Mouse (Mus musculus): ENCODE data around the gene Olfr544. TPM values are rescaled to one million over a fixed set of nuclear protein-coding genes. Genes with fewer than 3 reads are reported as not detected.

Olfr544 gene
- polyA plus RNA-seq, 1 experiment, result 0.01 TPM

DNA sequence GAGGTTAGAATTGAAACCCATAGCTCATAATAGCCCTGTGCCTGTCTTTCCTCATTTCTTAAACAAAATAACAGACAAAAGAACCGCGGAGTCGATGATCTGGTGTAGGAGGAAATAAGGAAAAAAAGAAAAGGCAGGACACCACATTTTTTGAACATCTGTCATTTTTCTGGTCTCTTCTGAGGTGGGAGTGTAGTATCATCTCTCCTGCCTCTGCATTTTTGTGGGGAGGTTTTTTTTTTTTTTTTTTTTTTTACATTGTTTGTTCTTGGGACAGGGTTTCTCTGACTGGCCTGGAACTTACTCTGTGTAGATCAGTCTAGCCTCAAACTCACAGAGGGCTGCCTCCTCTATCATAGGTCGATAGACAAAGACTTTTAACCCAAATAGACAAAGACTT is 45.7 kb downstream of the Olfr544 start:
- peaks cover 53% of the 10 kb centered on the region for H3K79me2 ChIP-seq (ENCODE audit: control insufficient read depth, insufficient read depth)
- peak overlapping the region; percentile 97 for H3ac ChIP-seq (ENCODE audit: control insufficient read depth, insufficient read length, low read depth)
- peaks cover 30% of the 10 kb centered on the region for H3K79me3 ChIP-seq (ENCODE audit: low read depth)
- no peaks in the 10 kb centered on the region for H3K27me3 ChIP-seq (ENCODE audit: control insufficient read depth, insufficient read depth, insufficient read length)
- TF ChIP-seq USF1 (IDR thresholded peaks at IDR 0.05; ENCODE audit: low read depth) (no peak), MAX (IDR thresholded peaks at IDR 0.05) (no peak), MYOD1 (IDR thresholded peaks at IDR 0.05; ENCODE audit: control insufficient read depth, insufficient read length, low read depth) (no peak), FOSL1 (IDR thresholded peaks at IDR 0.05; ENCODE audit: insufficient read depth, low read length, poor library complexity, severe bottlenecking) (no peak), MYOG (IDR thresholded peaks at IDR 0.05; ENCODE audit: control insufficient read depth, extremely low read depth, insufficient read length) (no peak), CEBPB (IDR thresholded peaks at IDR 0.05; ENCODE audit: low read depth) (no peak), CTCF (IDR thresholded peaks at IDR 0.05; ENCODE audit: control insufficient read depth, insufficient read depth, insufficient read length) (no peak)
- peaks cover 34% of the 10 kb centered on the region for H3K36me3 ChIP-seq (ENCODE audit: control insufficient read depth, insufficient read depth)
- H3K4me3 ChIP-seq (ENCODE audit: insufficient read depth, poor library complexity, severe bottlenecking), result peak overlapping the region; percentile 77

DNA sequence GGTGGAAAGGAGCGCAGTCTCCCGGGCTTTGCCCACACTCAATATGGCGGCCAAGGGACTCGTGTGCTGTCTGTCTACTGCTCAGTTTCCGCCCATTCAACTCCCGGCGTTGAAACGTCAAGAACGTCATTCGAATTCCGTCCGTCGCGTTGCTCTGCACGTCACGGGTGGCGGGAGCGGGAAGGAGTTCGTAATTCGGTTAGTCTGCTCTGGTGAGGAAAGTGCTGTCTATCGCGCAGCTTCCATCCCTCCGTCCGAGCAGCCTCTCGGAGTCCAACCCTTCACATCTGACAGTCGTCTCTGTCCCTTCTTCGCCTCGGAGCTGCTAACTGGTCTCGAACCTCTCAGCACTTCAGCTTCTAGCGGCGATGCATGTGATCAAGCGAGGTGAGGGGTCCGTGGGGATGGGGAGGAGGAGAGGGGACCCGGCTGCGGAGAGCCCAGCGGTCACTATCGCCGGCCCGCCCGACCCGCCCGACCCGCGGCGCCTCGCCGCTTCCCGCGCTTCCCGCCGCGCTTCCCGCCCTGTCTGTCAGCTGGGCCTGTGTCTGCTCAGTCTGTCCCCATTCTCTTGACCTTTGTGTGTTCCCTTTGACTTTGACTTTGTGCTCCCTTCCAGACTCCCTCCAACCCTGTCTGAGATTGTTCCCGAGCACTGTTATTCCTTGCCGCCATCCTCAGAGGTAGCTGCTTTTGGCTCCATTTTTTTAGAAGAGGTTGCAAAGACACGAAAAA is 46.3 kb downstream of the Olfr544 start, which contains the start of gene Rrm1:
Gene Rrm1 (plus strand): TSS at position 39 of the 735 bp plus-strand sequence.
- H3K79me3 ChIP-seq (ENCODE audit: low read depth), result peaks cover 30% of the 10 kb centered on the region
- no peak for TF ChIP-seq CTCF (IDR thresholded peaks at IDR 0.05; ENCODE audit: control insufficient read depth, insufficient read depth, insufficient read length)
- peak; percentile 46 for TF ChIP-seq MAX (IDR thresholded peaks at IDR 0.05)
- peak within 1 kb of the TSS; percentile 77 for H3K4me3 ChIP-seq (ENCODE audit: insufficient read depth, poor library complexity, severe bottlenecking)
- peak within 1 kb of the TSS; percentile 97 for H3ac ChIP-seq (ENCODE audit: control insufficient read depth, insufficient read length, low read depth)
- H3K79me2 ChIP-seq (ENCODE audit: control insufficient read depth, insufficient read depth), result peaks cover 51% of the 10 kb centered on the region
- no peaks in the 10 kb centered on the region for H3K27me3 ChIP-seq (ENCODE audit: control insufficient read depth, insufficient read depth, insufficient read length)
- peaks cover 28% of the 10 kb centered on the region for H3K36me3 ChIP-seq (ENCODE audit: control insufficient read depth, insufficient read depth)

- Histone ChIP-seq H3ac (ENCODE audit: control insufficient read depth, insufficient read length, low read depth) (no peak overlapping the region), H3K27me3 (ENCODE audit: control insufficient read depth, insufficient read depth, insufficient read length) (no peaks in the 10 kb centered on the region), H3K79me2 (ENCODE audit: control insufficient read depth, insufficient read depth) (peaks cover 43% of the 10 kb centered on the region), H3K4me3 (ENCODE audit: insufficient read depth, poor library complexity, severe bottlenecking) (no peak overlapping the region), H3K36me3 (ENCODE audit: control insufficient read depth, insufficient read depth) (peaks cover 20% of the 10 kb centered on the region), H3K79me3 (ENCODE audit: low read depth) (peaks cover 30% of the 10 kb centered on the region)
- no peak for TF ChIP-seq MYOD1 (IDR thresholded peaks at IDR 0.05; ENCODE audit: control insufficient read depth, insufficient read length, low read depth)
- no peak for TF ChIP-seq CEBPB (IDR thresholded peaks at IDR 0.05; ENCODE audit: low read depth)
- TF ChIP-seq MYOG (IDR thresholded peaks at IDR 0.05; ENCODE audit: control insufficient read depth, extremely low read depth, insufficient read length), result no peak
- no peak for TF ChIP-seq CTCF (IDR thresholded peaks at IDR 0.05; ENCODE audit: control insufficient read depth, insufficient read depth, insufficient read length)
- TF ChIP-seq USF1 (IDR thresholded peaks at IDR 0.05; ENCODE audit: low read depth), result no peak
- TF ChIP-seq FOSL1 (IDR thresholded peaks at IDR 0.05; ENCODE audit: insufficient read depth, low read length, poor library complexity, severe bottlenecking), result no peak
- no peak for TF ChIP-seq MAX (IDR thresholded peaks at IDR 0.05)
These were observed 47.1 kb downstream of the Olfr544 start for GRCm38 (mm10) chr7:102440822-102441656.

DNA sequence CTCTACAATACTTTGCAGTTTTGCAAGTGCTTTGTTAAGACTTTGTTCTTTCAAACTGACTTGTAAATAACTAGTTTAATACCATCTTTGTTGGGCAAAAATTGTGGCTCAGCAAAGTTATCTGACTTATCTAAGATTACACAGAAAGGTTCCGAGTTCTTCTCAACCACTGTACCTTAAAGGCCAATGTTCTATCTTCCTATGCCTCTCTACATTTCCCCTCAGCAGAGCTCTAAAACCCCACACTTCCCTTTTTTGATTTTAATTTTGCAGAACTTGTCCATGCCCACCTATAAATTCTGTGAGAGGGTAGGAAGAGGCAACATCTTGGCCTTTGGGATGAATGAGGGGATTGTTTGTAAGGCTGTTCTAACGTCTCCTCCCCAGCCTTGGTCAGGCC is 53.8 kb downstream of the Olfr544 start:
- H3K4me3 ChIP-seq (ENCODE audit: insufficient read depth, poor library complexity, severe bottlenecking), result no peak overlapping the region
- no peaks in the 10 kb centered on the region for H3K79me2 ChIP-seq (ENCODE audit: control insufficient read depth, insufficient read depth)
- no peaks in the 10 kb centered on the region for H3K27me3 ChIP-seq (ENCODE audit: control insufficient read depth, insufficient read depth, insufficient read length)
- H3K79me3 ChIP-seq (ENCODE audit: low read depth), result no peaks in the 10 kb centered on the region
- H3K36me3 ChIP-seq (ENCODE audit: control insufficient read depth, insufficient read depth), result no peaks in the 10 kb centered on the region
- TF ChIP-seq CEBPB (IDR thresholded peaks at IDR 0.05; ENCODE audit: low read depth) (no peak), USF1 (IDR thresholded peaks at IDR 0.05; ENCODE audit: low read depth) (no peak), FOSL1 (IDR thresholded peaks at IDR 0.05; ENCODE audit: insufficient read depth, low read length, poor library complexity, severe bottlenecking) (no peak), CTCF (IDR thresholded peaks at IDR 0.05; ENCODE audit: control insufficient read depth, insufficient read depth, insufficient read length) (no peak), MYOG (IDR thresholded peaks at IDR 0.05; ENCODE audit: control insufficient read depth, extremely low read depth, insufficient read length) (no peak), MYOD1 (IDR thresholded peaks at IDR 0.05; ENCODE audit: control insufficient read depth, insufficient read length, low read depth) (no peak), MAX (IDR thresholded peaks at IDR 0.05) (no peak)
- no peak overlapping the region for H3ac ChIP-seq (ENCODE audit: control insufficient read depth, insufficient read length, low read depth)

Other genes starting within 250 kb of the Olfr544 start
- gene Rhog, start 232.3 kb downstream of the Olfr544 start, polyA plus RNA-seq (2012; fragmentation: generic; extraction: Trizol), result 95.1 TPM
- gene Stim1, start 220.5 kb downstream of the Olfr544 start, polyA plus RNA-seq (2012; fragmentation: generic; extraction: Trizol), result 8.6 TPM
- 123 TPM for gene Rrm1, start 46.6 kb downstream of the Olfr544 start, polyA plus RNA-seq (2012; fragmentation: generic; extraction: Trizol)
- 0.04 TPM for gene Olfr543, start 6.6 kb downstream of the Olfr544 start, polyA plus RNA-seq (2012; fragmentation: generic; extraction: Trizol)
- not detected for gene Olfr545, start 11.3 kb upstream of the Olfr544 start, polyA plus RNA-seq (2012; fragmentation: generic; extraction: Trizol)
- not detected for gene Olfr547, start 46.4 kb upstream of the Olfr544 start, polyA plus RNA-seq (2012; fragmentation: generic; extraction: Trizol)
- gene Olfr548-ps1, start 52.6 kb upstream of the Olfr544 start, polyA plus RNA-seq (2012; fragmentation: generic; extraction: Trizol), result not detected
- not detected for gene Olfr549, start 61.6 kb upstream of the Olfr544 start, polyA plus RNA-seq (2012; fragmentation: generic; extraction: Trizol)
- 0.49 TPM for gene Trim21, start 77.2 kb upstream of the Olfr544 start, polyA plus RNA-seq (2012; fragmentation: generic; extraction: Trizol)
- gene Olfr550, start 83.1 kb upstream of the Olfr544 start, polyA plus RNA-seq (2012; fragmentation: generic; extraction: Trizol), result not detected
- gene Olfr551, start 103.6 kb upstream of the Olfr544 start, polyA plus RNA-seq (2012; fragmentation: generic; extraction: Trizol), result not detected
- gene Olfr552, start 109.5 kb upstream of the Olfr544 start, polyA plus RNA-seq (2012; fragmentation: generic; extraction: Trizol), result not detected
- gene Olfr553, start 129.9 kb upstream of the Olfr544 start, polyA plus RNA-seq (2012; fragmentation: generic; extraction: Trizol), result not detected
- gene Olfr554, start 150.1 kb upstream of the Olfr544 start, polyA plus RNA-seq (2012; fragmentation: generic; extraction: Trizol), result not detected
- gene Olfr555, start 170.5 kb upstream of the Olfr544 start, polyA plus RNA-seq (2012; fragmentation: generic; extraction: Trizol), result not detected
- gene Olfr556, start 176.6 kb upstream of the Olfr544 start, polyA plus RNA-seq (2012; fragmentation: generic; extraction: Trizol), result not detected
- gene Trim68, start 199.0 kb upstream of the Olfr544 start, polyA plus RNA-seq (2012; fragmentation: generic; extraction: Trizol), result 2.0 TPM
- not detected for gene Olfr557, start 207.6 kb upstream of the Olfr544 start, polyA plus RNA-seq (2012; fragmentation: generic; extraction: Trizol)
- not detected for gene Olfr558, start 213.9 kb upstream of the Olfr544 start, polyA plus RNA-seq (2012; fragmentation: generic; extraction: Trizol)
- gene Olfr33, start 230.8 kb upstream of the Olfr544 start, polyA plus RNA-seq (2012; fragmentation: generic; extraction: Trizol), result not detected
- not detected for gene Olfr559, start 239.2 kb upstream of the Olfr544 start, polyA plus RNA-seq (2012; fragmentation: generic; extraction: Trizol)